Mouse (Mus musculus) hindbrain, embryonic 14.5 days (tissue): ENCODE measurements around the gene Mcu. TPM values are rescaled to one million over a fixed set of nuclear protein-coding genes. Genes with fewer than 3 reads are reported as not detected.

Source experiments
- ATAC-seq: fragments of 200-750 bp; cut with Nextera tagmentation; 2 replicates; pipeline ENCODE4 v1.8.0; 2017; ENCODE audit warnings: moderate number of reproducible peaks, mild to moderate bottlenecking, moderate TSS enrichment, moderate library complexity; ENCODE audit not compliant: low FRiP score
- DNase-seq: peaks from one replicate; pipeline ENCODE4 v3.0.0-alpha.2; 2015; ENCODE audit warnings: low spot score
- H3K27ac ChIP-seq: fragments of 300-500 bp; sonication (generic); 2 replicates; pipeline ENCODE4 v1.5.1; 2014; ENCODE audit warnings: mild to moderate bottlenecking, moderate library complexity
- H3K27me3 ChIP-seq: fragments of 300-500 bp; sonication (generic); 2 replicates; pipeline ENCODE4 v1.6.1; 2014; ENCODE audit warnings: mild to moderate bottlenecking, low read length, mixed read lengths; ENCODE audit not compliant: control insufficient read depth, insufficient read depth
- H3K36me3 ChIP-seq: fragments of 300-500 bp; sonication (generic); replicated peaks from 2 replicates; pipeline ENCODE4 v1.6.1; 2014; ENCODE audit not compliant: control insufficient read depth, insufficient read depth
- H3K4me1 ChIP-seq: fragments of 300-500 bp; sonication (generic); replicated peaks from 2 replicates; pipeline ENCODE4 v1.6.1; 2014; ENCODE audit warnings: antibody characterized with exemption, low read length, mixed read lengths; ENCODE audit not compliant: control insufficient read depth, insufficient read depth
- H3K4me2 ChIP-seq: fragments of 300-500 bp; sonication (generic); replicated peaks from 2 replicates; pipeline ENCODE4 v1.6.1; 2014; ENCODE audit warnings: mild to moderate bottlenecking, moderate library complexity
- H3K4me3 ChIP-seq: fragments of 300-500 bp; sonication (generic); replicated peaks from 2 replicates; pipeline ENCODE4 v1.5.1; 2014; ENCODE audit warnings: mild to moderate bottlenecking, low read length
- H3K9ac ChIP-seq: fragments of 300-500 bp; sonication (generic); 2 replicates; pipeline ENCODE4 v1.6.1; 2014
- H3K9me3 ChIP-seq: fragments of 300-500 bp; sonication (generic); 2 replicates; pipeline ENCODE4 v1.6.1; 2016; ENCODE audit warnings: low read length; ENCODE audit not compliant: control insufficient read depth
- WGBS: fragments of 180-500 bp; shearing (Covaris S2); extraction: QIAGEN DNeasy Blood & Tissue Kit; methylation state at CpG from one replicate; pipeline ENCODE4 v1.1.7; 2014; 5-methylcytosine and 5-hydroxymethylcytosine counted together
- polyA plus RNA-seq: library from polyadenylated mRNA; unstranded; fragments of >200 nt; fragmentation: Nextera tagmentation; extraction: Ambion mirVana; gene quantifications from 2 replicates; pipeline ENCODE4 v1.2.1, GENCODE M21; 2014

The Mcu gene
- polyA plus RNA-seq, 1 experiment from 2014 or later, result 33.0 TPM

DNA sequence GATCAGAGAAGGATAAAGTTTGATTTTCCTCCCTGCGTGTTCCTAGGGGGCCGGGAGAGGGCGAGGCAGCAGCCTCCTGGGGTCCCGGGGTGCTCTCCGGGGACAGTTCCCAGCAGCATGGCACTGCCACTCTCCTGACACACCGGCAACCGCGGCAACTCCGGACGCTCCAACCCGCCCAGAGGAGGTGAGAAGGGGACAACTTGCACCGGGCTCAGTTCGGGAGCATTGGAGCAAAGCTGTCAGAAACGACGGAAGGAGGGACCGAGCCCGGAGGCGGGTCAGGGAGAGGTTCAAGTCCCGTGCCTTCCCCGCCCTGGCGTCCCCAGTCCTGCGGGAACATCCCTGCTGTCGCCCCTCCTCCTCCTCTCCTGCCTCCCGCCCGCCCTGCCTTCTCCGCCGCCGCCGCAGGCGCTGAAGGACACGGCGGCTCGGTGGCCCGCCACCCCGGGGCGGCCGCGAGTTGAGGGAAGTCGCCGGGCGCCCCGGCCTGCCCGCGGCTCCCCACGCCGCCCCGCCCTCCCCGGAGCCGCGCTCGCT is 441 bp downstream of the Mcu start, which contains the start of gene Gm10322:
Gene Gm10322, plus strand, starts transcription at position 83 of the 540 bp plus-strand sequence.
- Histone ChIP-seq H3K36me3 (no peaks in the 10 kb centered on the region), H3K4me3 (peak within 1 kb of the TSS; percentile 96), H3K9me3 (no peaks in the 10 kb centered on the region), H3K27me3 (no peaks in the 10 kb centered on the region), H3K4me2 (peak within 1 kb of the TSS; percentile 73), H3K9ac (peak within 1 kb of the TSS; percentile 90), H3K27ac (peak within 1 kb of the TSS; percentile 92), H3K4me1 (peaks cover 19% of the 10 kb centered on the region)
- peak; percentile 83 for ATAC-seq
- peak; percentile 47 for DNase-seq
- WGBS, result under 1% methylated on average over 47 of the region's 51 CpGs

DNA sequence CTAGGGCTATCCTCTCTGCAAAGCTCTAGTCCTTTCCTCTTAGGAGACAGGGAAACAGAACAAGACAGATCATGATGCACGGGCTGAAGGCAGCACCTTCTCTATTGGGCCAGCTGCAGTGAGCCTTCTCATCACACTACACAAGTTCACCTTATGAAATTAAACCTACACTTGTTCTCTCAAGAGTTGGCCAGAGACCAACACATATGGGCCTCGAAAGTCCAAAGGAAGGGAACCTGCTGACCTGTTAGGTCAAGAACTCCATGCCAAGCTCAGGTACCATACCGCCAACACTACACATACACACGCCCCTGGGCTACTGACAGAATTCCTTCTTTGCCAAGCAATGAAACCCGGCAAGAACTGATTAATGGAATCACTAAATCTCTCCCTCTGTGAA is 1.1 kb downstream of the Mcu start:
- no peaks in the 10 kb centered on the region for H3K36me3 ChIP-seq
- DNase-seq (no peak), ATAC-seq (no peak)
- 0 out of 2 replicates have a peak overlapping the region, but pooled peaks have one; percentile 92 for H3K27ac ChIP-seq
- H3K9me3 ChIP-seq, result no peaks in the 10 kb centered on the region
- H3K4me2 ChIP-seq, result peak overlapping the region; percentile 73
- no peaks in the 10 kb centered on the region for H3K27me3 ChIP-seq
- H3K4me3 ChIP-seq, result peak overlapping the region; percentile 96
- H3K4me1 ChIP-seq, result peaks cover 19% of the 10 kb centered on the region
- WGBS, result 36% methylated on average over 5 of the region's 5 CpGs
- H3K9ac ChIP-seq, result peak overlapping the region; percentile 90

DNA sequence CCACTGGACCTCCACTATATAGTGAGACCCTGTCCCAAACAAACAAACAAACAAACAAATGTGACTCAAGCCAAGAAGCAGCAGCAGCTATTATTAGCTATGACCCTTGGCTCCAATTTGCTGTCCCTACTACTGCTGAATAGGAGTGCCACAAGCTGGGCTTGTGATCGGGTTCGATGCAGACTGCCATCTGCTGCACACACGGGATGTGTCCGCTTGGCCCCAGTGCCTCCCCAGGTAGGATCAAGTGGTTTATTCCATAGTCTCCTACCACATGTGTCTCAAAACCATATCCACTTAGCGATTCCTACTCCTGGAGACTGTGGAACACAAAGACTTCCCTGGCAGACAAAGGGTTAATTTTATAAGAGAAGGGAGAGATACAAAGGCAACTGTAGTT is 2.4 kb downstream of the Mcu start:
- DNase-seq (no peak), ATAC-seq (no peak)
- 67% methylated on average over 5 of the region's 5 CpGs for WGBS
- Histone ChIP-seq H3K27me3 (no peaks in the 10 kb centered on the region), H3K4me1 (peaks cover 19% of the 10 kb centered on the region), H3K36me3 (no peaks in the 10 kb centered on the region), H3K9me3 (no peaks in the 10 kb centered on the region), H3K4me2 (0 out of 2 replicates have a peak overlapping the region, but pooled peaks have one; percentile 9), H3K27ac (no peak overlapping the region), H3K9ac (no peak overlapping the region), H3K4me3 (no peak overlapping the region)

DNA sequence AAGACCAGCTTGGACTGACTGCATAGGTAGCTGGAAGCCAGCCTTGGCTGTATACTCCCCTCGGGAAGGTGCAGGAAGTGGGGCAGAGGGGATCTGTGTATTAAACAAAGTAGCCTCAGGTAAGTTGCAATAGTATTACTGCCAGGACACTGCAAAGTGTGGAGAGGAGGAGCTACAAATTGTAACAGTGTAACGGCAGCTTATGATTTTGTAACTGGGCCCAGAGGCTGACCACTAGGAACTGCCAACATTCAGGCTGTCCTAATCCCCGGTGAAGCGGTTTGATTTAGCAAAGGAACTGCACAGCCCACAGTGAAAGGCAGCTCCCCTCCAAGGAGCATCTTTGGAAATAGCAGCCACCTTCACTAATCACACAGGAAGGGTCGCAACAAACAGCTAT is 3.2 kb downstream of the Mcu start:
- no peak for DNase-seq
- WGBS, result 84% methylated on average over 5 of the region's 5 CpGs
- no peak for ATAC-seq
- H3K27ac ChIP-seq, result no peak overlapping the region
- H3K4me2 ChIP-seq, result no peak overlapping the region
- no peaks in the 10 kb centered on the region for H3K27me3 ChIP-seq
- H3K9ac ChIP-seq, result no peak overlapping the region
- no peaks in the 10 kb centered on the region for H3K36me3 ChIP-seq
- peaks cover 19% of the 10 kb centered on the region for H3K4me1 ChIP-seq
- H3K4me3 ChIP-seq, result no peak overlapping the region
- H3K9me3 ChIP-seq, result no peaks in the 10 kb centered on the region

DNA sequence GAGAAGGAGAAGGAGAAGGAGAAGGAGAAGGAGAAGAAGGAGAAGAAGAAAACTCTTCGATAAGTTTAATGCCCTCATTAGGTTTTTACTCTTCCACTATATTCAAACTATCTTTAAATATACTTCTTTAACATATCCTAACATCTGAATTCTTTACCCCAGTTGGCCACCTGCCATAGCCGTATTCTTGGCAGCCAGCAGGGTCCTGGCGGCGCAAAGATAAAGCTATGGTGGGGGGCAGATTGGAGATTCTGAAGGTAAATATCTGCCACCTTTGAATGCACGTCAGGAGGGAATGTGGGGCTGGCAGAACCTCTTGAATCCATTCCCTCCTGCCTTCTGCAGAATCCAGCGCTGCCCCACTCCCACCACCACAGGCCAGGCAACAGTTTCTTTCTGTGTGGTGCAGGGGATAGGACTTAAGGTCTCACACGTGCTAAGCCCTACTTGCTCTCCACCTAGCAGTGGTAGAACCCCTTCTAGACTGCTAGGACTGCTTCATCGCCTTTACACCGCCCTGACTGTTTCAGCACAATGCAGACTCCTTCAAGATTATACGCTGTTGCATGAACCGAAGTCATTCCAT is 11.5 kb downstream of the Mcu start:
- Histone ChIP-seq H3K9ac (no peak overlapping the region), H3K4me1 (0 out of 2 replicates have a peak, but pooled peaks cover 4% of the 10 kb centered on the region), H3K4me2 (no peak overlapping the region), H3K27me3 (no peaks in the 10 kb centered on the region), H3K27ac (no peak overlapping the region), H3K9me3 (no peaks in the 10 kb centered on the region), H3K4me3 (no peak overlapping the region), H3K36me3 (no peaks in the 10 kb centered on the region)
- DNase-seq (no peak), ATAC-seq (no peak)
- WGBS, result 79% methylated on average over 11 of the region's 11 CpGs

DNA sequence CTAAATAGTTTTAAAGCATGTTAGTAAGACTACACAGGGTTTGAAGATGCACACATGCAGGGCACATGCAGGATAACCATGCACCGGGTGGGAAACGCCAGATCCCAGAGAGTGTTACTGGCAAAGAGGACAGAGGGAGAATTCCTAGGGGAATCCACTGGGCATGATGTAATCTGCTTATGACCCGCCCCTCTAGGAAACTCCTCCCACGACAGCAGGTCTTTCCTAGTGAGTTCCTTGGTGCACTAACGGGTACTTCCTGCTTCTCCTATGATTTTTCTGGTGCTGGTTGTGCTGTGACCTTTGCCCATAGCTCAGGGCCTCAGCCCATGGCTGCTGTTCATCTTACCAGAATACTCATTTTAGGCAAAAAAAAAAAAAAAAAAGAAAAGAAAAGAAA is 12.6 kb downstream of the Mcu start:
- WGBS, result 65% methylated on average over 5 of the region's 5 CpGs
- no peak for DNase-seq
- H3K27me3 ChIP-seq, result no peaks in the 10 kb centered on the region

DNA sequence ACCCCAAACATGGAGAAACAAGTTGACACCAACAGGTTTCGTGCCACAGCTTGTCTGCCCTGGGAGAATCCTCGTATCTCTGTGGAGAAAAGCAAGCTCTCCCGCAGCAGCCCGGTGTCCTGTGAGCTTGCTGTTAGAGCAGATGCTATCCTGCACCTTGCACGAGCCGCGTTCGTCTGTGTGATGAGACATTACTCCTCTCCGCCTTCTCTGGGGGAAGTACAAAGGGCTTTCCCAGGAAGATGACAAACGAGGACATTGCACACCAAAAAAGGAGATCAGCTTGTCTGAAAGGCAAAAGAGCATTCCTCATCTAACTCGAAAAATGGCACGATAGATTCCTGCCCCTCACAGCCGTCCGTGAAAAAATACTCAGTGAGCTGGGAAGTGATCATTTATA is 13.6 kb downstream of the Mcu start:
- no peak for DNase-seq

More for the DNA sequence above, 12.6 kb downstream of the Mcu start:
- H3K36me3 ChIP-seq, result no peaks in the 10 kb centered on the region
- H3K9me3 ChIP-seq, result no peaks in the 10 kb centered on the region
- no peak overlapping the region for H3K4me3 ChIP-seq
- H3K9ac ChIP-seq, result no peak overlapping the region
- 0 out of 2 replicates have a peak, but pooled peaks cover 4% of the 10 kb centered on the region for H3K4me1 ChIP-seq
- H3K4me2 ChIP-seq, result no peak overlapping the region
- no peak overlapping the region for H3K27ac ChIP-seq
- no peak for ATAC-seq

DNA sequence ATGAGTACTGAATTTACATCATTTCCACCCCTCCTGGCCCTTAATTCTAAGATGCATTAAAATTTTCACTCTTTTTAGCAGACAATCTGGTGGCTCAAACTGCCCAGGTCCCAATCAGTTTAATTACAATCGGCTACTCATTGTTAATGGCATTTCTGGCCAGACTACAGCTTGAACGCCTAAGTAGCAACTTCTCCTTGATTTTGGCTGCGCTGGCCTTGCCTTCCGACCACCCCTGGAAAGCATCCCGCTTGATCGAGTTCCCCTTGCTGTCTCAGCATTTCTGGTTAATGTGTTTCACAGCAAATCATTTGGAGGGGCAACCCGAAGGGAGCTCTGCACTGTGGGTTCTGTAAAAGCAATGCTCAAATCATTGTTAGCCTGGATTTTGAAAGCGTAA is 14.4 kb downstream of the Mcu start:
- H3K4me3 ChIP-seq, result no peak overlapping the region
- no peak for DNase-seq

More for the DNA sequence above, 13.6 kb downstream of the Mcu start:
- no peak overlapping the region for H3K4me2 ChIP-seq
- ATAC-seq, result no peak
- peak overlapping the region; percentile 6; the same call in 1 of the 2 replicates for H3K27ac ChIP-seq
- 56% methylated on average over 14 of the region's 14 CpGs for WGBS
- H3K9me3 ChIP-seq, result no peaks in the 10 kb centered on the region
- H3K4me3 ChIP-seq, result no peak overlapping the region
- no peaks in the 10 kb centered on the region for H3K27me3 ChIP-seq
- no peaks in the 10 kb centered on the region for H3K36me3 ChIP-seq
- H3K4me1 ChIP-seq, result 0 out of 2 replicates have a peak, but pooled peaks cover 4% of the 10 kb centered on the region
- no peak overlapping the region for H3K9ac ChIP-seq

DNA sequence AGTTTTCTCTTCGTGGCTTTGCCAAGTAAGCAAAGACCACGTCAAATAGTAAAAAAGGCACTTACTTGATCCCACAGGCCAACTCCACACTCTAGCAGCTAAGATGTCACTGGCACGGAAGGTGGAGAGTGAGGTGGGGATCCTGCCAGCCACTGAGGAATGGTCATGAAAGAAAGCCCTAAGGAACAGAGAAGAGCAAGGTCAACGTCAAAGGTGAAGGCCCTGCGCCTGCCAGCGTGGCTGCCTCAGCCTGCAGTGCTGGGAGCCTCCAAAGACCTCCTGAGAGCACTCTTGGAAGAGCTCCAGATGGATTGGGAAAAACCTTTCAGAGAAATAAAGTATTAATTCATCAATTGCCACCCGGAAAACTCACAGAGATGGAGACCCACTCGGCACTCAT is 16.0 kb downstream of the Mcu start:
- no peak for DNase-seq
- H3K4me1 ChIP-seq, result 0 out of 2 replicates have a peak, but pooled peaks cover 4% of the 10 kb centered on the region

More for the DNA sequence above, 14.4 kb downstream of the Mcu start:
- no peak overlapping the region for H3K27ac ChIP-seq
- H3K4me1 ChIP-seq, result 0 out of 2 replicates have a peak, but pooled peaks cover 4% of the 10 kb centered on the region
- H3K27me3 ChIP-seq, result no peaks in the 10 kb centered on the region
- no peak for ATAC-seq
- no peak overlapping the region for H3K9ac ChIP-seq
- H3K36me3 ChIP-seq, result no peaks in the 10 kb centered on the region
- no peak overlapping the region for H3K4me2 ChIP-seq
- H3K9me3 ChIP-seq, result no peaks in the 10 kb centered on the region
- 55% methylated on average over 8 of the region's 8 CpGs for WGBS

More for the DNA sequence above, 16.0 kb downstream of the Mcu start:
- Histone ChIP-seq H3K4me3 (no peak overlapping the region), H3K36me3 (no peaks in the 10 kb centered on the region), H3K9me3 (no peaks in the 10 kb centered on the region), H3K27ac (no peak overlapping the region), H3K4me2 (no peak overlapping the region), H3K27me3 (no peaks in the 10 kb centered on the region), H3K9ac (no peak overlapping the region)
- 78% methylated on average over 8 of the region's 8 CpGs for WGBS
- ATAC-seq, result no peak
